Mouse (Mus musculus): ENCODE results near the gene Uba7. TPM values are rescaled to one million over a fixed set of nuclear protein-coding genes. Genes with fewer than 3 reads are reported as not detected.

Uba7 gene
- polyA plus RNA-seq, 1 experiment from 2014 or later, result 24.9 TPM

Other genes with a start within 250 kb of the Uba7 start
- 193 and 212 TPM in 2 replicates for gene Rbm5, start 204.5 kb upstream of the Uba7 start, polyA plus RNA-seq (2015; fragmentation: Nextera tagmentation; extraction: Ambion mirVana)
- gene Rbm6, start 102.3 kb upstream of the Uba7 start, polyA plus RNA-seq (2015; fragmentation: Nextera tagmentation; extraction: Ambion mirVana), result 71.7 and 72.2 TPM in 2 replicates
- gene Mon1a, start 87.4 kb upstream of the Uba7 start, polyA plus RNA-seq (2015; fragmentation: Nextera tagmentation; extraction: Ambion mirVana), result 15.9 and 16.9 TPM in 2 replicates
- 7.0 and 10.3 TPM in 2 replicates for gene Mst1r, start 68.6 kb upstream of the Uba7 start, polyA plus RNA-seq (2015; fragmentation: Nextera tagmentation; extraction: Ambion mirVana)
- not detected in 2 replicates for gene Actl11, start 47.0 kb upstream of the Uba7 start, polyA plus RNA-seq (2015; fragmentation: Nextera tagmentation; extraction: Ambion mirVana)
- gene Camkv, start 39.8 kb upstream of the Uba7 start, polyA plus RNA-seq (2015; fragmentation: Nextera tagmentation; extraction: Ambion mirVana), result 5.8 and 6.7 TPM in 2 replicates
- gene Traip, start 25.4 kb upstream of the Uba7 start, polyA plus RNA-seq (2015; fragmentation: Nextera tagmentation; extraction: Ambion mirVana), result 16.1 and 19.5 TPM in 2 replicates
- gene Gm20661, start 7.6 kb downstream of the Uba7 start, polyA plus RNA-seq (2015; fragmentation: Nextera tagmentation; extraction: Ambion mirVana), result 6.9 and 7.4 TPM in 2 replicates
- gene Inka1, start 10.4 kb downstream of the Uba7 start, polyA plus RNA-seq (2015; fragmentation: Nextera tagmentation; extraction: Ambion mirVana), result 97.7 and 99.9 TPM in 2 replicates
- gene Cdhr4, start 17.0 kb downstream of the Uba7 start, polyA plus RNA-seq (2015; fragmentation: Nextera tagmentation; extraction: Ambion mirVana), result 10.7 and 11.9 TPM in 2 replicates
- 0.10 and 0.51 TPM in 2 replicates for gene Gm20662, start 20.8 kb downstream of the Uba7 start, polyA plus RNA-seq (2015; fragmentation: Nextera tagmentation; extraction: Ambion mirVana)
- 56.0 and 64.3 TPM in 2 replicates for gene Ip6k1, start 27.0 kb downstream of the Uba7 start, polyA plus RNA-seq (2015; fragmentation: Nextera tagmentation; extraction: Ambion mirVana)
- gene Gmppb, start 73.7 kb downstream of the Uba7 start, polyA plus RNA-seq (2015; fragmentation: Nextera tagmentation; extraction: Ambion mirVana), result 46.7 and 52.4 TPM in 2 replicates
- gene Amigo3, start 77.7 kb downstream of the Uba7 start, polyA plus RNA-seq (2015; fragmentation: Nextera tagmentation; extraction: Ambion mirVana), result 4.4 and 4.7 TPM in 2 replicates
- 2.2 and 3.5 TPM in 2 replicates for gene Mst1, start 104.9 kb downstream of the Uba7 start, polyA plus RNA-seq (2015; fragmentation: Nextera tagmentation; extraction: Ambion mirVana)
- gene Rnf123, start 107.8 kb downstream of the Uba7 start, polyA plus RNA-seq (2015; fragmentation: Nextera tagmentation; extraction: Ambion mirVana), result 25.5 and 30.4 TPM in 2 replicates
- 41.8 and 45.4 TPM in 2 replicates for gene Apeh, start 119.1 kb downstream of the Uba7 start, polyA plus RNA-seq (2015; fragmentation: Nextera tagmentation; extraction: Ambion mirVana)
- gene Bsn, start 214.9 kb downstream of the Uba7 start, polyA plus RNA-seq (2015; fragmentation: Nextera tagmentation; extraction: Ambion mirVana), result 0.76 and 0.82 TPM in 2 replicates